Mouse (Mus musculus) midbrain, embryonic 10.5 days (tissue): ENCODE results near the gene Six5. TPM values are rescaled to one million over a fixed set of nuclear protein-coding genes. Genes with fewer than 3 reads are reported as not detected.
A peak's percentile ranks its signal among the peaks of the same experiment; 100 is the strongest.

Experiments
- DNase-seq: peaks from one replicate; pipeline ENCODE4 v3.0.0-alpha.2; 2017; ENCODE audit warnings: low spot score
- H3K27ac ChIP-seq: fragments of 300-500 bp; sonication (generic); replicated peaks from 2 replicates; pipeline ENCODE4 v1.5.1; 2016; ENCODE audit warnings: mild to moderate bottlenecking
- H3K27me3 ChIP-seq: fragments of 300-500 bp; sonication (generic); 2 replicates; pipeline ENCODE4 v1.6.1; 2016; ENCODE audit warnings: low read depth, mild to moderate bottlenecking; ENCODE audit not compliant: poor library complexity, severe bottlenecking
- H3K36me3 ChIP-seq: fragments of 300-500 bp; sonication (generic); 2 replicates; pipeline ENCODE4 v1.6.1; 2016; ENCODE audit warnings: mild to moderate bottlenecking, moderate library complexity
- H3K4me1 ChIP-seq: fragments of 300-500 bp; sonication (generic); 2 replicates; pipeline ENCODE4 v1.6.1; 2016
- H3K4me3 ChIP-seq: fragments of 300-500 bp; sonication (generic); 2 replicates; pipeline ENCODE4 v1.5.1; 2016; ENCODE audit warnings: mild to moderate bottlenecking, moderate library complexity
- H3K9me3 ChIP-seq: fragments of 300-500 bp; sonication (generic); replicated peaks from 2 replicates; pipeline ENCODE4 v1.6.1; 2016; ENCODE audit warnings: mild to moderate bottlenecking
- WGBS: fragments of 180-500 bp; shearing (Covaris S2); methylation state at CpG from one replicate; pipeline ENCODE4 v1.1.7; 2016; 5-methylcytosine and 5-hydroxymethylcytosine counted together
- polyA plus RNA-seq: library from polyadenylated mRNA; unstranded; fragments of >200 nt; fragmentation: Nextera tagmentation; extraction: Ambion mirVana; gene quantifications from 2 replicates; pipeline ENCODE4 v1.2.1, GENCODE M21; 2016

Six5 gene
- polyA plus RNA-seq, result 7.2 and 8.0 TPM in 2 replicates

GRCm38 (mm10) chr7:19094471-19094825, at the start of gene Six5:
Gene Six5, plus strand, starts transcription at chr7:19094594.
- peaks cover 75% of the 10 kb centered on the region for H3K4me1 ChIP-seq

GRCm38 (mm10) chr7:19044616-19045015, 49.8 kb upstream of the Six5 start:
- peaks cover 99% of the 10 kb centered on the region for H3K36me3 ChIP-seq
- 99% methylated on average over 6 of the region's 6 CpGs for WGBS
- H3K27me3 ChIP-seq, result no peaks in the 10 kb centered on the region
- no peaks in the 10 kb centered on the region for H3K9me3 ChIP-seq
- DNase-seq, result no peak
- no peaks in the 10 kb centered on the region for H3K4me1 ChIP-seq
- no peak overlapping the region for H3K4me3 ChIP-seq
- no peak overlapping the region for H3K27ac ChIP-seq

More at GRCm38 (mm10) chr7:19094471-19094825, at the start of gene Six5:
- Histone ChIP-seq H3K9me3 (no peaks in the 10 kb centered on the region), H3K36me3 (peaks cover 47% of the 10 kb centered on the region), H3K27me3 (peaks cover 30% of the 10 kb centered on the region), H3K27ac (peak within 1 kb of the TSS; percentile 98), H3K4me3 (peak within 1 kb of the TSS; percentile 85)
- no peak for DNase-seq
- 0% methylated on average over 20 of the region's 36 CpGs for WGBS

- H3K27ac ChIP-seq, result no peak overlapping the region
- no peaks in the 10 kb centered on the region for H3K9me3 ChIP-seq
- H3K36me3 ChIP-seq, result peaks cover 99% of the 10 kb centered on the region
- WGBS, result 93% methylated on average over 11 of the region's 11 CpGs
- no peak overlapping the region for H3K4me3 ChIP-seq
- H3K27me3 ChIP-seq, result no peaks in the 10 kb centered on the region
- DNase-seq, result no peak
- no peaks in the 10 kb centered on the region for H3K4me1 ChIP-seq
Observed at GRCm38 (mm10) chr7:19046286-19047069, 47.9 kb upstream of the Six5 start.

GRCm38 (mm10) chr7:19048006-19048527, 46.3 kb upstream of the Six5 start:
- Histone ChIP-seq H3K4me1 (no peaks in the 10 kb centered on the region), H3K9me3 (no peaks in the 10 kb centered on the region), H3K27ac (no peak overlapping the region), H3K4me3 (no peak overlapping the region), H3K27me3 (no peaks in the 10 kb centered on the region), H3K36me3 (peaks cover 98% of the 10 kb centered on the region)
- WGBS, result 91% methylated on average over 14 of the region's 14 CpGs
- no peak for DNase-seq

GRCm38 (mm10) chr7:19049252-19049651, 45.1 kb upstream of the Six5 start:
- Histone ChIP-seq H3K4me3 (no peak overlapping the region), H3K9me3 (no peaks in the 10 kb centered on the region), H3K4me1 (peaks cover 7% of the 10 kb centered on the region), H3K36me3 (peaks cover 99% of the 10 kb centered on the region), H3K27ac (no peak overlapping the region), H3K27me3 (no peaks in the 10 kb centered on the region)
- 91% methylated on average over 5 of the region's 5 CpGs for WGBS
- DNase-seq, result no peak

- 90% methylated on average over 8 of the region's 8 CpGs for WGBS
- no peak for DNase-seq
- Histone ChIP-seq H3K27me3 (no peaks in the 10 kb centered on the region), H3K4me1 (peaks cover 16% of the 10 kb centered on the region), H3K27ac (no peak overlapping the region), H3K4me3 (no peak overlapping the region), H3K9me3 (no peaks in the 10 kb centered on the region), H3K36me3 (peaks cover 98% of the 10 kb centered on the region)
Observed at GRCm38 (mm10) chr7:19050172-19050571, 44.2 kb upstream of the Six5 start.

GRCm38 (mm10) chr7:19051161-19051560, 43.2 kb upstream of the Six5 start:
- DNase-seq, result no peak
- no peaks in the 10 kb centered on the region for H3K27me3 ChIP-seq
- no peak overlapping the region for H3K4me3 ChIP-seq
- no peak overlapping the region for H3K27ac ChIP-seq
- H3K4me1 ChIP-seq, result peaks cover 16% of the 10 kb centered on the region
- peaks cover 92% of the 10 kb centered on the region for H3K36me3 ChIP-seq
- no peaks in the 10 kb centered on the region for H3K9me3 ChIP-seq
- 80% methylated on average over 4 of the region's 4 CpGs for WGBS

GRCm38 (mm10) chr7:19052345-19053135, 41.9 kb upstream of the Six5 start:
- H3K27me3 ChIP-seq, result no peaks in the 10 kb centered on the region
- 89% methylated on average over 15 of the region's 15 CpGs for WGBS
- H3K36me3 ChIP-seq, result peaks cover 82% of the 10 kb centered on the region
- no peak overlapping the region for H3K4me3 ChIP-seq
- H3K4me1 ChIP-seq, result peaks cover 16% of the 10 kb centered on the region
- no peak for DNase-seq
- no peak overlapping the region for H3K27ac ChIP-seq
- no peaks in the 10 kb centered on the region for H3K9me3 ChIP-seq

- Histone ChIP-seq H3K27ac (no peak overlapping the region), H3K27me3 (no peaks in the 10 kb centered on the region), H3K9me3 (no peaks in the 10 kb centered on the region), H3K4me1 (peaks cover 16% of the 10 kb centered on the region), H3K4me3 (no peak overlapping the region), H3K36me3 (peaks cover 76% of the 10 kb centered on the region)
- WGBS, result 90% methylated on average over 7 of the region's 7 CpGs
- no peak for DNase-seq
Observed at GRCm38 (mm10) chr7:19053136-19053532, 41.3 kb upstream of the Six5 start.

- DNase-seq, result peak; percentile 81
- WGBS, result 26% methylated on average over 33 of the region's 33 CpGs
- H3K4me1 ChIP-seq, result peaks cover 16% of the 10 kb centered on the region
- peak within 1 kb of the TSS; percentile 45 for H3K4me3 ChIP-seq
- peak within 1 kb of the TSS; percentile 61 for H3K27ac ChIP-seq
- H3K36me3 ChIP-seq, result peaks cover 66% of the 10 kb centered on the region
- H3K27me3 ChIP-seq, result no peaks in the 10 kb centered on the region
- H3K9me3 ChIP-seq, result no peaks in the 10 kb centered on the region
Observed at GRCm38 (mm10) chr7:19054047-19054776, 40.2 kb upstream of the Six5 start, which contains the start of gene Rsph6a. Gene Rsph6a, plus strand, starts transcription at chr7:19054690.

GRCm38 (mm10) chr7:19054777-19055076, 39.7 kb upstream of the Six5 start:
- no peaks in the 10 kb centered on the region for H3K9me3 ChIP-seq
- DNase-seq, result no peak
- H3K27ac ChIP-seq, result peak overlapping the region; percentile 61
- no peaks in the 10 kb centered on the region for H3K27me3 ChIP-seq
- H3K36me3 ChIP-seq, result peaks cover 61% of the 10 kb centered on the region
- 62% methylated on average over 9 of the region's 9 CpGs for WGBS
- H3K4me3 ChIP-seq, result peak overlapping the region; percentile 45
- H3K4me1 ChIP-seq, result peaks cover 16% of the 10 kb centered on the region

- Histone ChIP-seq H3K4me3 (no peak overlapping the region), H3K27me3 (no peaks in the 10 kb centered on the region), H3K36me3 (peaks cover 57% of the 10 kb centered on the region), H3K4me1 (peaks cover 16% of the 10 kb centered on the region), H3K9me3 (no peaks in the 10 kb centered on the region), H3K27ac (no peak overlapping the region)
- no peak for DNase-seq
- WGBS, result 90% methylated on average over 8 of the region's 8 CpGs
Observed at GRCm38 (mm10) chr7:19055108-19055507, 39.3 kb upstream of the Six5 start.
